Mouse (Mus musculus) kidney, adult 18-20 months (tissue): Measurements from ENCODE around the gene Arrb1.

Experiments used
- DNase-seq: peaks from one replicate; pipeline ENCODE4 v3.0.0; 2021

Gene Arrb1

DNA sequence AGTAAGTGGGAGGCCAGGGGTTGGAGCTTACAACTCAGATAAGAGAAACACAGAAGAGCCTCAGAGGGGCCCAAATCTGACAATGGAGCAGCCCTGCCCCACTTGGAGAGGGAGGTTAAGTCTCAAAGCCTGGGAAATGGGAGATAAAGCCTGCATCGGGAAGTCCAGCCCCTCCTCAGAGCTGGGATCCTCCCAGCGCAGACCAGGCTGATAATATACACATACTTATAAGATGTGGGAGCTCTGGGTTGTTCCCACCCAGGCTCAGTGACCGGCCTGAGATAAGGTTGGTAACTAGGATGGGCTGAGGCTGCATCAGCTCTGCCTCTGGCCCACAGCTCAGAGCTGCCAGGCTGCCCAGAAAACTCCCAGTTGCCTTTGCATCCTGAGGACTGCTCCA lies 106.8 kb downstream of the Arrb1 start:
- DNase-seq, result no peak

DNA sequence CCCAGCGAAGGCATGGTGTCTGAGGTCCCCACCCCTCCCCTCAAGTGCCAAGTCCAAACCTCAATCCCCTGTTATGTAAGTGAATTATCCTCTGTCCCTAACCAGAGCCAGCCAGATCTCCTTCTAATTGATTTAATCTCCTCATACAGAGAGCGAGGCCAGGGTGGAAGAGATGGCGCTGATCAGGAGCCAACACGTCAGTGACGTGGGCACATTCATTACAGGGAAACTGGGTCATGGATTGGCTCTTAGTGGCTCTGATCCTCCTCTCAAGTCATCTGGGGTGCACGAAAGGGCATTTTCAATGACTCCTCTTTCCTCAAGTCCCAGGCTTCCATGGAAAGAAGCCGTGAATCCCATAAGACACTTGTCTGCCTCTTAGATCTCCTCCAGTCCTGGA lies 109.4 kb downstream of the Arrb1 start:
- no peak for DNase-seq

DNA sequence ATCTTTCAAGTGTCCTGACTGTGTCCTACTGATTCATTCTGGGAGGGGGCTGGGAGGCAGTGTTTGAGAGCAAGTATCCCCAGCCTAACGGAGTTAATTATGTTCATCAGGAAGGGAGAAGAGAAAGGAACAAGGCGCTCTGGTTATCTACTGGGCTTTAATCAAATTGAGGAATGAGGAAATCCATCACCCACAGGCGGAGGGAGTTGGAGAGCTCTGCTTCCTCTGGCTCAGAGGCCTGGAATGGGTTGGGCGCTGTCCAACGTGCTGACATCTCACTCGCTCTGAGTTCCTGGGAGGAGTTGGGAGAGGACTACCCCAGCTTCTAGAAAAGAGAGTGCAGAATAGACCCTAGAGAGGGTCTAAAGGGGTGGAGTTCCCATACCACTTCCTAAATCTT lies 113.4 kb downstream of the Arrb1 start:
- peak; percentile 44 for DNase-seq

DNA sequence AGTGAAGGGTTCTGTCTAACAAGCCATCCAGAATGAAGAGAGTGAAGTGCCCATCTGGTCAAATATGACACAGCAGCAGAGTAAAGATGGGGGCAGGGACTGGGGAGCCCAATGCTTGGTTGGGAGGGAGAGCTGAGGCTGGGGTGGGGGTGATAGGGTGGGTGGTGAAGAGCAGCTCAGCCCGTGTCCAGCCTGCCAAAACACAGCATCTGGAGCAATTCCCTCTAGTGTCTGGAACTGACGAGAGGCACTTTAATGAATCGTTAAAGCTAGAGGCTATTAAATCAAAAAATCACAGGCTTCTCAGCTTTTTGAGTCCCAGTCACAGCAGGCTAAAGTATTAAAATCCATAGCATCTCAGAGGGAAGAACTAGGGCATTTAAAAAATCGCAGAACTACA lies 114.3 kb downstream of the Arrb1 start:
- DNase-seq, result no peak

DNA sequence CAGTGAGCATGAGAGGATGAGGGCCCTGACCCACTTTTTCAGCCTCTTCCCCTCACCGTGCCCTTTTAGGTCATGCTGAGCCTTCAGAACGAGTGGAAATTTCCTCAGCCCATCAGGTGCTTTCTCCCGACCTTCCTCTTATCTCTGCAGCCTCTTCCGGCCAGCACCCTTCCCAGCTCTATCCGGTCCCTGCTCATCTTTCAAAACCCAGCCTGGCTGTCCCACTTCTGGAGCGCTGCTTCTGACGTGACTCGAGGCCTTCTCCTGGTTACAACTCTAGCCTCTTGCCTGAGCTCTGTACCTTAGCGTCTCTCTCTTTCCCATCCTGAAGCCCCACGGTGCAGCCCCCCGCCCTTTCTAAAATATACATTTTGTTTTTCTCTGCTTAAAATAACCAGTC lies 119.0 kb downstream of the Arrb1 start:
- DNase-seq, result no peak
